Mouse (Mus musculus) forebrain, postnatal 0 days (tissue): ENCODE results near the gene Zfp74. TPM values are rescaled to one million over a fixed set of nuclear protein-coding genes. Genes with fewer than 3 reads are reported as not detected.

Experiments used
- ATAC-seq: fragments of 200-750 bp; cut with Nextera tagmentation; 2 replicates; pipeline ENCODE4 v1.8.0; 2017; ENCODE audit warnings: mild to moderate bottlenecking, moderate library complexity
- DNase-seq: peaks from one replicate; pipeline ENCODE4 v3.0.0-alpha.2; 2015
- H3K27ac ChIP-seq: fragments of 300-500 bp; sonication (generic); 2 replicates; pipeline ENCODE4 v1.5.1; 2014; ENCODE audit warnings: low read depth, mild to moderate bottlenecking, antibody characterized with exemption, low read length, moderate library complexity, mixed read lengths
- H3K27me3 ChIP-seq: fragments of 300-500 bp; sonication (generic); 2 replicates; pipeline ENCODE4 v1.6.1; 2014; ENCODE audit warnings: mild to moderate bottlenecking, low read length, mixed read lengths; ENCODE audit not compliant: insufficient read depth
- H3K36me3 ChIP-seq: fragments of 300-500 bp; sonication (generic); 2 replicates; pipeline ENCODE4 v1.6.1; 2014; ENCODE audit warnings: mild to moderate bottlenecking, moderate library complexity; ENCODE audit not compliant: insufficient read depth
- H3K4me1 ChIP-seq: fragments of 300-500 bp; sonication (generic); 2 replicates; pipeline ENCODE4 v1.6.1; 2014; ENCODE audit warnings: antibody characterized with exemption; ENCODE audit not compliant: insufficient read depth
- H3K4me2 ChIP-seq: fragments of 300-500 bp; sonication (generic); 2 replicates; pipeline ENCODE4 v1.6.1; 2014; ENCODE audit warnings: low read depth, mild to moderate bottlenecking, moderate library complexity
- H3K4me3 ChIP-seq: fragments of 300-500 bp; sonication (generic); 2 replicates; pipeline ENCODE4 v1.5.1; 2014; ENCODE audit warnings: low read depth, low read length, mixed read lengths
- H3K9ac ChIP-seq: fragments of 300-500 bp; sonication (generic); 2 replicates; pipeline ENCODE4 v1.6.1; 2014; ENCODE audit warnings: mild to moderate bottlenecking
- H3K9me3 ChIP-seq: fragments of 300-500 bp; sonication (generic); 2 replicates; pipeline ENCODE4 v1.6.1; 2016; ENCODE audit warnings: low read length
- CTCF ChIP-seq: sonication (generic); IDR thresholded peaks from 2 replicates; pipeline ENCODE4 v1.5.1; 2016; ENCODE audit warnings: antibody characterized with exemption, control low read depth, low read depth
- WGBS: fragments of 180-500 bp; shearing (Covaris S2); extraction: QIAGEN DNeasy Blood & Tissue Kit; methylation state at CpG from one replicate; pipeline ENCODE4 v1.1.7; 2014; 5-methylcytosine and 5-hydroxymethylcytosine counted together
- microRNA-seq, 2 experiments: library from miRNA; unstranded; fragments of <30 nt; microRNA quantifications; one replicate each; pipeline ENCODE4; 2016
- polyA plus RNA-seq: library from polyadenylated mRNA; unstranded; fragments of >200 nt; fragmentation: Nextera tagmentation; extraction: Ambion mirVana; gene quantifications from 2 replicates; pipeline ENCODE4 v1.2.1, GENCODE M21; 2015
- total RNA-seq: library from RNA; depleted of rRNA; stranded (reverse); fragments of >200 nt; gene quantifications from 2 replicates; pipeline ENCODE4 v1.2.3, GENCODE M21; 2014; rRNA removed

The Zfp74 gene
- total and polyA plus RNA-seq, 2 experiments from 2014 or later, result 14.4 to 15.8 TPM

- ATAC-seq, result no peak
- WGBS, result 89% methylated on average over 7 of the region's 7 CpGs
- H3K4me1 ChIP-seq, result no peaks in the 10 kb centered on the region
- H3K9me3 ChIP-seq, result 0 out of 2 replicates have a peak, but pooled peaks cover 4% of the 10 kb centered on the region
- H3K36me3 ChIP-seq, result peaks cover 12% of the 10 kb centered on the region
- DNase-seq, result no peak
- H3K4me3 ChIP-seq, result no peak overlapping the region
- no peak overlapping the region for H3K9ac ChIP-seq
- H3K27me3 ChIP-seq, result no peaks in the 10 kb centered on the region
- H3K4me2 ChIP-seq, result no peak overlapping the region
- no peak for TF ChIP-seq CTCF
- no peak overlapping the region for H3K27ac ChIP-seq
Measured at GRCm38 (mm10) chr7:29880916-29881315, 73.0 kb downstream of the Zfp74 start.

Small RNA genes lying within 50 kb of the gene (microRNA-seq; reads per million reads assigned to microRNA genes)
- 0 to 0.49 reads per million in 2 experiments for gene Mir7668

Other genes with a start within 250 kb of the Zfp74 start
- gene Catsperg2, start 227.1 kb downstream of the Zfp74 start, total RNA-seq, result 0.52 and 0.62 TPM in 2 replicates
- 0.10 TPM in 1 of 2 replicates, not detected in the other for gene Catsperg2, start 227.1 kb downstream of the Zfp74 start, polyA plus RNA-seq
- 16.7 and 19.0 TPM in 2 replicates for gene Zfp84, start 185.5 kb downstream of the Zfp74 start, total RNA-seq
- 5.8 and 6.9 TPM in 2 replicates for gene Zfp84, start 185.5 kb downstream of the Zfp74 start, polyA plus RNA-seq
- 11.3 and 14.4 TPM in 2 replicates for gene Zfp30, start 170.1 kb downstream of the Zfp74 start, total RNA-seq
- 10.2 and 11.4 TPM in 2 replicates for gene Zfp30, start 170.1 kb downstream of the Zfp74 start, polyA plus RNA-seq
- 15.6 and 16.9 TPM in 2 replicates for gene Zfp790, start 138.0 kb downstream of the Zfp74 start, total RNA-seq
- 9.3 and 12.2 TPM in 2 replicates for gene Zfp790, start 138.0 kb downstream of the Zfp74 start, polyA plus RNA-seq
- gene Zfp940, start 100.4 kb downstream of the Zfp74 start, total RNA-seq, result 12.7 and 18.3 TPM in 2 replicates
- 8.8 and 12.4 TPM in 2 replicates for gene Zfp940, start 100.4 kb downstream of the Zfp74 start, polyA plus RNA-seq
- 26.9 and 27.1 TPM in 2 replicates for gene Zfp420, start 94.1 kb downstream of the Zfp74 start, total RNA-seq
- 9.9 and 15.5 TPM in 2 replicates for gene Zfp420, start 94.1 kb downstream of the Zfp74 start, polyA plus RNA-seq
- gene Zfp27, start 47.5 kb downstream of the Zfp74 start, total RNA-seq, result 19.5 and 20.3 TPM in 2 replicates
- 8.0 and 9.4 TPM in 2 replicates for gene Zfp27, start 47.5 kb downstream of the Zfp74 start, polyA plus RNA-seq
- gene Zfp383, start 45.9 kb downstream of the Zfp74 start, total RNA-seq, result 9.5 and 11.5 TPM in 2 replicates
- 3.0 and 3.9 TPM in 2 replicates for gene Zfp383, start 45.9 kb downstream of the Zfp74 start, polyA plus RNA-seq
- gene Zfp568, start 29.9 kb upstream of the Zfp74 start, total RNA-seq, result 5.9 and 7.3 TPM in 2 replicates
- gene Zfp568, start 29.9 kb upstream of the Zfp74 start, polyA plus RNA-seq, result 0.72 and 2.1 TPM in 2 replicates
- 13.2 and 15.2 TPM in 2 replicates for gene Zfp14, start 97.3 kb upstream of the Zfp74 start, total RNA-seq
- gene Zfp14, start 97.3 kb upstream of the Zfp74 start, polyA plus RNA-seq, result 5.3 and 6.9 TPM in 2 replicates
- 8.0 and 11.0 TPM in 2 replicates for gene Zfp82, start 118.8 kb upstream of the Zfp74 start, total RNA-seq
- 5.9 and 7.3 TPM in 2 replicates for gene Zfp82, start 118.8 kb upstream of the Zfp74 start, polyA plus RNA-seq
- 1.0 TPM in 1 of 2 replicates, not detected in the other for gene Gm26920, start 136.3 kb upstream of the Zfp74 start, total RNA-seq
- 0.38 and 1.1 TPM in 2 replicates for gene Gm26920, start 136.3 kb upstream of the Zfp74 start, polyA plus RNA-seq
- gene Zfp566, start 136.4 kb upstream of the Zfp74 start, total RNA-seq, result 3.6 and 5.0 TPM in 2 replicates
- gene Zfp566, start 136.4 kb upstream of the Zfp74 start, polyA plus RNA-seq, result 15.6 and 19.6 TPM in 2 replicates
- gene Zfp260, start 140.7 kb upstream of the Zfp74 start, total RNA-seq, result 69.8 and 81.0 TPM in 2 replicates
- 51.2 and 55.5 TPM in 2 replicates for gene Zfp260, start 140.7 kb upstream of the Zfp74 start, polyA plus RNA-seq
- gene Zfp382, start 167.9 kb upstream of the Zfp74 start, total RNA-seq, result 12.3 and 25.3 TPM in 2 replicates
- gene Zfp382, start 167.9 kb upstream of the Zfp74 start, polyA plus RNA-seq, result 7.8 and 15.5 TPM in 2 replicates
- gene Zfp146, start 215.7 kb upstream of the Zfp74 start, total RNA-seq, result 72.9 and 87.3 TPM in 2 replicates
- gene Zfp146, start 215.7 kb upstream of the Zfp74 start, polyA plus RNA-seq, result 6.6 and 8.7 TPM in 2 replicates
- 1.4 and 1.9 TPM in 2 replicates for gene Cox7a1, start 230.1 kb upstream of the Zfp74 start, total RNA-seq
- gene Cox7a1, start 230.1 kb upstream of the Zfp74 start, polyA plus RNA-seq, result 4.3 and 4.9 TPM in 2 replicates
- gene Capns1, start 244.7 kb upstream of the Zfp74 start, total RNA-seq, result 162 and 176 TPM in 2 replicates
- gene Capns1, start 244.7 kb upstream of the Zfp74 start, polyA plus RNA-seq, result 59.3 and 65.9 TPM in 2 replicates